Mouse (Mus musculus) megakaryocyte, embryonic 14.5 days (primary cell): ENCODE measurements at regions not wholly inside any gene's neighbourhood (a gene's known extent, or its start where the extent isn't known, plus 50 kb on each side); places are given as distances from the start of the nearest gene placed in this dataset.

Source experiments
- FLI1 ChIP-seq: IDR thresholded peaks from 2 replicates; pipeline ENCODE4 v1.6.1; 2012; ENCODE audit warnings: low read length, inconsistent platforms, mixed read lengths
- GATA1 ChIP-seq: IDR thresholded peaks from 3 replicates; pipeline ENCODE4 v1.6.1; 2012; ENCODE audit warnings: mixed read lengths, low read length, inconsistent platforms, borderline replicate concordance

GRCm38 (mm10) chr16:55460519-55460918 is 162.7 kb upstream of the Zpld1 start:
- no peak for TF ChIP-seq GATA1
- TF ChIP-seq FLI1: no peak
